Mouse (Mus musculus): Measurements from ENCODE around the gene Eml3.
A peak's percentile ranks its signal among the peaks of the same experiment; 100 is the strongest.
"Not testable (repeated sequence)": the region's sequence is repeated elsewhere in the genome, so short reads cannot be mapped to it uniquely, and the experiment has no call there.

The Eml3 gene

DNA sequence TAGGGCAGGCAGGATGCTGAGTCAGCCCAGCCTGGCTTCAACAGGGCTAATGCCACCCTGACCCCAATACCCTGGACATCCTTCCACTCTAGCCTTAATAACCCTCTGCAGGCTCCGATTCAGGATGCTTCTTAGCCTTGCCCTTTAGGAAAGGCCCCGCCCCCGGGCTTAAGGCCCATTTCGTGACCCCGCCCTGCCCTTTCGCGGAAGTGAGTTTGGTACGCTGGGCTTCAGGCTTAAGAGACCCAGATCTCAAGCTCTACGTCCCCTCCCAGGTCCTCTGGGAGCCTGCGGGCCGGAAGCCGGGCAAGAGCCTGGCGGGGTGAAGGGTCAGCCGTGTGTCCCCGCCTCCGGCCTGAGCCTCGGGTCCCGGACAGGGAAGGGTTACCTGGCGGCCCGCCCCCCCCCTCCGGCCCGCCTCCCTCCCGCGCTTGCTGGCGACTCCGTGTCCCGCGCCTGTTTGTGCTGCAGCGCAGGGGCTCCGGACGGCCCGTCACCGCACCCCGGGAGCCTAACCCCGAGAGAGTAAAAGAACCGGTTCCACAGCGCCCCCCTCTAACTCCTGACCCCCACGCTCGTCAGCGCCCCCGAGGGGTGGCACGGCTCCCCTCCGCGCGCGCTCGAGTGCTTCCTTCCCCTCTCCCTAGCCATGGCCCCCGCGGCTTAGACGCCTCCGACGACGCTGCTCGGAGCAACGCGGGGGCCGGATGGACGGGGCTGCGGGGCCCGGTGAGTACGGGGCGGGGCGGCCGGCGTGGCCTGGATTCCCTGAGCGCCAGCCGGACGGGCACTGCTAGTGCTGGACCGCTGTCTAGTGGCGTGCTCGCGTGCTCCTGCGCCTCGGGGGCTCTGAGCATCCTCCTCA, at the start of gene Eml3, which contains the start of gene Rom1:
Gene Eml3, plus strand, starts transcription at position 329 of the 865 bp plus-strand sequence.
Gene Rom1, minus strand, starts transcription at position 133 of the 865 bp plus-strand sequence.
- DNase-seq (ENCODE audit: low spot score): peak; percentile 87

DNA sequence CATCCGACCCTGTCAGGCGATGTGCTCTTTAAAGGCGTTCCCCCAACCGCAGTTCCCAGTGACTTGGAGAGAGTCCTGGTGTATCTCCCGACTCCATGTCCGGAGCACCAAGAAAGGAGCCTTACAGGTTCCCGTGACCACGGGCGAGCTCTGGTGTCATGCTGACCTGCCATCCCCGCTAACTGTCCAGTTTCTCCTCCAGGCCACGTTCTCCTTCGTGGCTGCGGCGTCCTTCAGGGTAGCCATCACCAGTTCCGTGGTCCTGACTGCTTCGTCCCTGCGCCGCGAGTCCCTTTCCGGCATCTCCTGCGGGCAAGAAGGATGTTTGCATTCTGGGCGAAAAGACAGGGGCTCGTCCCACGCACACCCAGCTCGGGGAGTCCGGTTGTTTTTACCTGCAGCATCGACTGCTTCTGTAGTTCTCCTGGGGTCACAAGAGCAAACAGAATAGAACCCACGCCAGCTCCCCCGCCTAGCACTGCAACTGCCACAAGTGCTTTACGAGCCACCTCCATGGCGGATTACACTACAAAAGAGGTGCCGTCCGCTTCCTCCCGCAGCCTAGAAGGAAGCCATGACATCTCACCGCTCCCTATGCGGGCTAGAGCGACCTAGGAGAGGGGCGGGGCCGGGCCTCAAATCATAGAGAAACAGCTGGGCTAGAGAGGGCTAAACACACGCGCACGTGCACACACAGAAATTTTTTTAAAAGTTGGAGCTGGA, 48.9 kb upstream of the Eml3 start, which contains the start of gene Uqcc3:
Gene Uqcc3, minus strand, starts transcription at position 613 of the 723 bp plus-strand sequence.
- peak; percentile 88 for DNase-seq (ENCODE audit: low spot score)

DNA sequence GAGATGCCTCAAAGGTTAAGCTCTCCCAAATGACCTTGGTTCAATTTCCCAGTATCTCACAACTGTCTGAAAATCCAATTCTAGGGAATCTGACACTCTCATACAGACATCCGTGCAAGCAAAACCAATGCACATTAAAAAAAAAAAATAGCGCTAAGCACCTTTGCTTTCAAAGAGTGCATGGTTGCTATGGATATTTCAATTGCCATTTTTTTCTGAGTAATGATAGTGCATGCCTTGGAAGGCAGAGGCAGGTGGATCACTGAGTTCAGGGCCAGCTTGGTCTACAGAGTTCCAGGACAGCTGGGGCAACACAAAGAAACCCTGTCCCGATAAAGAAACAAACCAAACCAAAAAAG, 48.3 kb upstream of the Eml3 start:
- no peak for DNase-seq (ENCODE audit: low spot score)

DNA sequence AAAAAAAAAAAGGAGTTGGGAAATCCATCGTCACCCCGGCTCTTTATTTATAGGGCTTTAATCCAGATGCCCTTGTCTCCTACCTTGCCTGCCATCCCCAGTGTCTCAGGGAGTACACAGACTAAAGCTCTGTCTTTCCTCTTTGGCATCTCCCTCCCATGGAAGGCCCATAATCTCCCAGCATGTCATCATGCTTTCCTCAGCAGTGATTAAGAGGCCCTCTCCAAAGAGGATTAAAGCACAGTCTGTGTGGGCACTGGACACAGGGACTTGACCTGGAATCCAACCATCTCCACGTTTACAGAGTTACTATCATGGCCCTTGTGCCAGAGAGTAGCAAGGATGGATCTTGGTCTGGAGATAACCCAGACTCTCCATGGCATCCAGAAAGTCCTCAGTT, 45.7 kb upstream of the Eml3 start, which contains the start of the genes Lbhd1 and Gm49403:
Gene Lbhd1, plus strand, starts transcription at position 117 of the 400 bp plus-strand sequence.
Gene Gm49403, plus strand, starts transcription at position 315 of the 400 bp plus-strand sequence.
- no peak for DNase-seq (ENCODE audit: low spot score)

DNA sequence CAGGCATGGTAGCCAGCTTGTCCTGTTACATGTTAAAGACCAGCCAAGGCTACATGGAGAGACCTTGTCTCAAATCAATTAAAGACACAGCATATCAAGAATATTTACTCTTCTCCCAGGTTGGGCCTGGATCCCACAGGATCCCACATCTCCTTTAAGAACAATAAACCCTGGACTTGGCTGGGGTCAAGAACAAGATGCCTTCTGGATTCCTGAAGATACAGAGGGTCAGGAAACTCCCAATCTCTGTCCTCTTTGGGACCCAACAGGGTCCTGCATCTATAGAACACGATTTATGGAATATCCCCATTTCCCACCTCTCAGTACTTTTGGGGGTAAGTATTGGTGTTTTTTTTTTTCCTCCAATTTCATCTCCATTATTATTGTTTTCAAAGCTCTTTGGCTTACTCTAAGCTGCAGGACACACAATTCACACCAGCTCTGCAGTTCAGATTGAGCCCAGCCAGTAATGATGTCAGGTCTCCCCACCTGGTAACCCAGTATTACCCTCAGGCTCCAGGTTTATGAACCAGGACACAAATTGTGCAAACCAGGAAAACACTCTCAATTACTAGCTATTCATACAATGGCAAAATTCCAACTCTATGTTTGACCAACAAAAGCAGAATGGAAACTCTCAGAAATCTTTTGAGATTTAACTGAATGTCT, 42.3 kb upstream of the Eml3 start:
- no peak for DNase-seq (ENCODE audit: low spot score)

DNA sequence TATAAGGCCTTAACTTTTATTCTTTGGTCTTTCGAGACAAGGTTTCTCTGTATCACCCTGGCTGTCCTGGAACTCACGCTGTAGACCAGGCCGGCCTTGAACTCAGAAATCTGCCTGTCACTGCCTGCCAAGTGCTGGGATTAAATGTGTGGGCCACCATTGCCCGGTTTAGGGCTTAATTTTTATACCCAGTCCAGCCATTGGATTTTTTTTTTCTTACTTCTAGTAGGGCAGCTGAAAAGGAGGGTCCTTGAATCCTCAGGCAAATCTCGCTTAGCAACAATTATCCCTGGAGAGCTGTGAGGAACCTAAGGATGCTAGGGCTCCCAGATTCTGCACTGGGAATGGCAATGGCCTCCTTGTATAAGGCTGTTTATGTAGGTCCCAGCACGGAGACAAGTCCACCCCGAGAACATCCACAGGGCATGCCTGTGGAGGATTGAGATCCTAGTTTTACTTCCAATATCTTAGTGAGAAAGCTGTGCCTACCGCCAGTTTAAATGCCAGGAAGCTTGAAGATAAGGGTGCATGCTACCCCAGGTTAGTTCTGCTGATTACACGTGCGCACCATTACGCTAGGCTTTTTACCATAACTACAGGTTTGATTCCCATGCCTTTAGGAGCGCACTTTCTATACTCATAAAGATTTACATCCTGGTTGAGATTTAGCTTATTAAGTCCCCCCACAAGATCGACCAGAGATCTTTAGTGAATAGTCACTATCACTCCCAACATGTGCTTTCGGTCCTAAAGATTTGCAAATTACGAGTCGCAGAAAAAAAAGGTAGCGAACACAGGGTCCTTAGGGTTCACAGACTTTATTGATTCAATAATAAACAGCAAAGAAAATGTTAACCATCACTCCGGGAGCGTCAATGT, 41.5 kb upstream of the Eml3 start:
- no peak for DNase-seq (ENCODE audit: low spot score)

DNA sequence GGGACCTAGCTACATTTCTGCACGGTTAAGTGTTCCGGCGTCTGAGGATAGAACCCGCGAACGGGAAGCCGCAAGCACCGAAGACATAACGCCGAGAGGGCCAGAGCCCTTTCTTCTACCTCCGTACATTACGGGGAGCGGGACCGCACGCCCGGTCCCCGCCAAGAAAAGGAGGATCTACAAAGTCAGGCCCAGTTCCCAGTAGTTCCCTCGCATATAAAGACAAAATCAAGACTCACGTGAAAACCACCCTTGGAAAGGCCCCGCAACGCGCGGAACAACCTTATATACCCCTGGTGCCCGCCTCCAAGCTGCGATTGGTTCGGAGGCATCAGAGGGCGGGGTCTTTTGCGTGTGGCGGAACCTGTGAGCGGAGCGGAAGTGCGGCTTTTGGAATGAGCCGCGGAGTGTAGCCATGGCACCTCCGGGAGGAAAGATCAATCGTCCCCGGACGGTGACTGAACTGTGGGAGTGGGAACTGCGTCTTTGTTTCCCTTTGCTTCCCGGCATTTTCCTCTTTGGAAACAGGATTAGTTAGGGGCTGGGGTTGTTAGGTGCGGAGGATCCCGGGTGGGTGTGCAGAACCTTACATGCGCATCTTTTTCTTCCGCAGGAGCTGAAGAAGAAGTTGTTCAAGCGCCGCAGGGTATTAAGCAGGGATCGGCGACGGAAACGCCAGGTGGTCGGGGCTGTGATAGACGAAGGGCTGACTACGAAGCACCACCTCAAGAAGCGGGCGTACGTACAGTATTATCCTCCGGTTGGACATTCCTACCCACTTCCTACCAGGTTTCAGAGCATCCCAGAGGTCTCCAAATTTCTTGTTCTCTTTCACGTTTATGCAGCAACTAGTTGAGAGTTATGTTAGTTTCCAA, 40.6 kb upstream of the Eml3 start, which contains the start of the genes 1810009A15Rik and Gm49416:
Gene 1810009A15Rik, plus strand, starts transcription at position 343 of the 875 bp plus-strand sequence.
Gene Gm49416, plus strand, starts transcription at position 416 of the 875 bp plus-strand sequence.
- peak; percentile 92 for DNase-seq (ENCODE audit: low spot score)

DNA sequence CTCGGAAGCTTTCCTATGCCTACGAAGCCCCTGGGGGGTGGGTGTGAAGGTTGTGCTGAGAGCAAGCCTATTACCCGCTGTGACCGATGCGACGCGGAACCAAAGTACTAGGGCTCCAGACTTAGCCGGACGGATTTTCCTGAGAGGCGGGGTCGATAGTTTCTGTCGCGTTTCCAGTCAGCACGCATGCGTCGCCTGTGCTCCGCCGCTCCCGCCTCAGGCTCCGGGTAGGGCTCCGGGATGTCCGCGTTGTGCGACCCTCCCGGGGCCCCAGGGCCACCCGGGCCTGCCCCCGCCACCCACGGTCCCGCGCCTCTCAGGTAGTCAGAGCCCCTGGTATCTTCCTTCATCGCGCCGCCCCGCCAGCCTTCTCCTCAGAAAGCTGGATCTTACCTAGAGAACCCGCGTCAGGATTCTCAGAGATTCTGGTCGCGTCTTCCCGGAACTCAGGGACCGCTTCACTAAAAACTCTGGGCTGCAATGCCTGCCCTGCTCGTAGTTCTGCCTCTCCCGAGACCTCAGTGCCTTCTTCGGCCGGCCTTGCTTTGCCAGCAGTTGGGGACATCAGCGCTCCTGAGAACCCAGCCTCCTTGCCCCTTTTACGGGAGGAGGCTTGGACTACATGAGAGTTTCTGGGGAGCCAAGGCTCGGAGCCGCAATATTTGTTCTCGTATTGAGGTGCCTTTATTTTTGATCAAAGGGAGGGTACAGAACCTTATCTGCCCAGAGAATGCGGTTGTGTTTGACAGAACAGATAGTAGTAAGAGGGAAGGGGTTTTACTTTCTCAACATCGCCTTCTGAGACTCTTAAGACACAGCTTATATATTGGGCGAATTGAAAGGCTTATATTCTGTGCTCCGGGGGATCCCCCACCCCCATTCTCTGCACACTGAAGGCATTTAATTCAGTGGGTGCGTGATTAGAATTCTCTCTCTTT, 36.3 kb upstream of the Eml3 start, which contains the start of gene Ints5:
Gene Ints5, plus strand, starts transcription at position 177 of the 938 bp plus-strand sequence.
- DNase-seq (ENCODE audit: low spot score): peak; percentile 82

DNA sequence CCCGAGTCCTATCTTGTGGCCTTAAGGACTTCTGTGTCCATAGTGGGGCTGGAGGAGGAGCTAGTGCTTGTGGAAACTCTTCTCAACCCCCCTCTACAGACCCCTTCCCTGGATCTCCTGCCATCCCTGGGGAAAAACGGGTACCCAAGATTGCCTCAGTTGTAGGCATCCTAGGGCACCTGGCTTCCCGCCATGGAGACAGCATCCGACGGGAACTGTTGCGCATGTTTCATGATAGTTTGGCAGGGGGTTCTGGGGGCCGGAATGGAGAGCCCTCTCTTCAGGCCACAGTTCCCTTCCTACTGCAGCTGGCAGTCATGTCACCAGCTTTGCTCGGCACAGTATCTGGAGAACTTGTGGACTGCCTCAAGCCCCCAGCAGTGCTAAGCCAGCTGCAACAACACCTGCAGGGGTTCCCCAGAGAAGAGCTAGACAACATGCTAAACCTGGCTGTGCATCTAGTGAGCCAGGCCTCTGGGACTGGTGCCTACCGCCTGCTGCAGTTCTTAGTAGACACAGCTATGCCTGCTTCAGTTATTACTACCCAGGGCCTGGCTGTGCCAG, 33.9 kb upstream of the Eml3 start:
- DNase-seq (ENCODE audit: low spot score): no peak

DNA sequence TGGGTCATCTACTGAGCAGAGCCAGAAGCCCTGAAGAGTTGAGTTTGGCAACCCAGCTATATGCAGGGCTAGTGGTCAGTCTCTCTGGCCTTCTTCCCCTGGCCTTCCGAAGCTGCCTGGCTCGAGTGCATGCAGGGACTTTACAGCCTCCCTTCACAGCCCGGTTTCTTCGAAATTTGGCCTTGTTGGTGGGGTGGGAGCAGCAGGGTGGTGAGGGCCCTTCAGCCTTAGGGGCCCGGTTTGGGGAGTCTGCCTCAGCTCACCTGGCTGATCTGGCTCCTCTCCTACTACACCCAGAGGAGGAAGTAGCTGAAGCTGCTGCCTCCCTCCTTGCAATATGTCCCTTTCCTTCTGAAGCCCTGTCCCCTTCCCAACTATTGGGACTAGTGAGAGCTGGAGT, 33.1 kb upstream of the Eml3 start:
- not testable (repeated sequence) for DNase-seq (ENCODE audit: low spot score)

DNA sequence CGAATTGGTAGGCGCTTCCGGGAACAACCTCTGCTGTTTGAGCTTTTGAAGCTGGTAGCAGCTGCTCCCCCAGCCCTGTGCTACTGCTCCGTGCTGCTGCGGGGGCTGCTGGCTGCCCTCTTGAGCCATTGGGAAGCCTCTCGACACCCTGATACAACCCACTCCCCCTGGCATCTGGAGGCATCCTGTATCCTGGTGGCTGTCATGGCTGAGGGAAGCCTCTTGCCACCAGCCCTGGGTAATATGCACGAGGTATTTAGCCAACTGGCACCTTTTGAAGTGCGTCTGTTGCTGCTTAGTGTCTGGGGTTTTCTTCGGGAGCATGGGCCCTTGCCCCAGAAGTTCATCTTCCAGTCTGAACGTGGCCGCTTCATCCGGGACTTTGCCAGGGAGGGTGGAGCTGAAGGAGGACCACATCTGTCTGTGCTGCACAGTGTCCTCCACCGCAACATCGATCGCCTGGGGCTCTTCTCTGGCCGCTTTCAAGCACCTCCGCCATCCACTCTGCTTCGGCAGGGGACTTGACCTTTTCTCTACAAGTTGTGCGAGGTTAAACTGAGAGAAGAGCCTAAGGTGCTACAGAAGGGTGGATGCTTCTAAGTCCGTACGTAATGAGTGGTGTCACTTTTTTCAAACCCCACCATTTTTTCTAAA, 32.0 kb upstream of the Eml3 start:
- peak; percentile 54 for DNase-seq (ENCODE audit: low spot score)

DNA sequence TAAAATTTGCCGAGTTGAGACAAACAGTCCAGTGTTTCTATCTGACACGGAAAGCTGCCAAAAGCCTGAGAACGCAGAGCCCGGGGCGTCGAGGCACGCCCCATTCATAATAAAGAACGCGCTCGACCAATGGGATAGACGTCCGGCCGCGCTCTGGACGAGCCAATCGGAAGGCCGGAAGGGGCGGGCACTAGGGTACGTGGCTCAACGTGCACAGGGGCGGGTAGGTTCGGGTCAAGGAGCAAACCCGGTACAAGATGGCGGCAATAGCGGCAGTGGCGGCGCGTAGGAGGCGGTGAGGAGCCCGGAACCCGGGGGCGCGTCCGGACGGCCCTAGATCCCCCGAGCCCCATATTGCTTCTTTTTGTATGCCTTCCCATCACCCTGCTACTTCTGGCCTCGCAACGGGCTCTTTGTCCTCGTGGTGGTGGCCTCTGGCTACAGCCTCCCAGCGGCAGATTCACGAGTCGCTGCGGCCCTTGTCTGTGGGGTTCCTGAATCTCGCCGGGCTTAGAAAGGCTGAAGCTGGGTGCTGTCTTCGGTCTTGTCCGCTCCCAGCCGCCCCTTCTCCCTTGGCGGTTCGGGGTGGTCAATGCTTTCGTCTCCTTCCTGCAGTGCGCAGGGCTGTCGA, 31.4 kb upstream of the Eml3 start, which contains the start of gene Ganab:
Gene Ganab, plus strand, starts transcription at position 207 of the 631 bp plus-strand sequence.
- peak; percentile 95 for DNase-seq (ENCODE audit: low spot score)

DNA sequence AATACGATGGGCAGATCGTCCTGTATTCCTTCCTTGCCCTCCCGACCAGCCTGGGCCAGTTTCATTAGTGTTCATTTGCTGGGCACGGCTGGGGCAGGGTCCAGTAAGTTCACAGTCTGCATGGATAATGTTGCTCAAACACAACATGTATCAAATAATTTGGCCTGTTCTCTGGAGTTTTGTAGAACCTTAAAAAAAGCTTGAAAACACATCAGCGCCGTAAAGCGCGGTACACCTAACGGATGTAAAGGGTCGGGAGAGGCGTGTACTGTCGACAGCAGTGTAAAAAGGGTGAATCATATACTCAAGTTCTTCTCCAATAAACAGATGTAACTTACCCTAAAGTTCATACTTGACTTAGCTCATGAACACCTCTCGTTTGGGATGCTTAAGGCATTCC, 30.8 kb upstream of the Eml3 start:
- no peak for DNase-seq (ENCODE audit: low spot score)

DNA sequence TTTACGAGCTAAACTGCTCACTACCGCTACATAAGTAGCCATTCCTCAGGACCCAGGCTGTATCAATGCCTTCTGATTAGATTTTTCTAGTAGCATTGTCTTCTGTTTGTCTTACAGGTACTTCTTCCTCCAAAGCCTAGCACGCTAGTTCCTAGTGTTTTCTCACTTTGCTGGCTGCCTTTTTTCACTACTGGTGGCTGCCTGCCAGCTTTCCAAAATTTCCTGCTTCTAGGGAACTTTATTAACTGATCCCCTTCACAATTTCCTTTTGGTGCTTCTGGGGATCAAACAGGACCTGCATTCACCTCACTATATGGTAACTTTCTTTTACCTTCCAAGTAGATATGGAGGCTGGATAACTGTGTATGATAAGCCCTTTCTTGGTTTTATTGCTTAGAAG, 30.3 kb upstream of the Eml3 start:
- DNase-seq (ENCODE audit: low spot score): no peak

DNA sequence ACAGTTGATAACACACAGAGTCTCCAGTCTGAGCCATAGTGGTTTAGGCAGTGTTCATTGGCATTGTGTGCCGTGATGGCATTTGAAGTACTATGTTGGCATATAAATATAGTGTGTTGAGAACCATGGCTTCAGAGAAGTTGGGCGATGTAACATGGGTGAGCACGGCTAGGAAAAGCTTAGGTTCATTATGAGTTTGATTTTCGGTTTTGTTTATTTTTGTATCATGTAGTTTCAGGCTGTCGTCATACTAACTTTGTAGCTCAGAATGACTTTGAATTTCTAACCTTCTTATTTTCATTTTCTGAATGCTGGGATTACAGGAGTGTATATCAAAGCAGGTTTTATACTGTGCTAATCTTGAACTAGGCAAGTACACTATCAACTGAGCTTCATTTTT, 25.9 kb upstream of the Eml3 start:
- DNase-seq (ENCODE audit: low spot score): no peak

DNA sequence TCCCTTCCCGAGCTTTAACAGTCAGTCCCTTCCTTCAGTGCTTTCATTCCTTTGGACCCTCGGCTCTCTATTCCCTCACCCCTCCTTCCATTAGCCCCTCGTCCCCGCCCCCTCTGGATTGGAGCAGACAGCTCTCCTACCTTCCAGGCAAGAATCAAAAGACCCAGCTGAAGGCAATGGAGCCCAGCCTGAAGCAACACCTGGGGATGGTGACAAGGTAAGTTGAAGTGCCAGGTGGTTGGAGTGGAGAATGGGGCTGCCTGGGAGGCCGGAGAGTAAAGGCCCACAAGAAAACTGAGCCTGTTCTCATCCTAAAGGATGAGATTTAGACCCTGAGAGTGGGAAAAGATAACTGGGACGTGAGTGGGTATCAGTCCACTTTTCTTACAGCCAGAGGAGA, 20.8 kb upstream of the Eml3 start:
- DNase-seq (ENCODE audit: low spot score): no peak

DNA sequence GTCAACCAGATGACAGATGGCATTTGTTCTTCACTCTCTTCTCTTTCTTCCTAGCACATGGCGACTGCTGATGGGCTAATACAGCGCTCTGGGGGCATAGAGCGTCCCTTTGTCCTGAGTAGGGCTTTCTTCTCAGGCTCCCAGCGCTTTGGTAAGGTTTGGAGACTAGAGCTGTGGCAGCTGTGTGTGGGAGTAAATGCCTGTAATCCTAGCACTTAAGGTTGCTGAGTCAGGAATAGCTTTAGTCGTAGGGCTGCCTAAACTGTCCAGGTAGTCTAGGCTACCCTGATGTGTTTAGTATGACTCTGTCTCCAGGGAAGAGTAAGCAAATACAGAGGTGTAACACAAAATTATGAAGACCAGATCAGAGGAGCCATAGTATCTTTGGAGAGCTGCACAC, 17.5 kb upstream of the Eml3 start:
- no peak for DNase-seq (ENCODE audit: low spot score)

Measured in ovary, postnatal 36 days (tissue).